Mouse (Mus musculus): ENCODE results near the gene Raf1.

DNA sequence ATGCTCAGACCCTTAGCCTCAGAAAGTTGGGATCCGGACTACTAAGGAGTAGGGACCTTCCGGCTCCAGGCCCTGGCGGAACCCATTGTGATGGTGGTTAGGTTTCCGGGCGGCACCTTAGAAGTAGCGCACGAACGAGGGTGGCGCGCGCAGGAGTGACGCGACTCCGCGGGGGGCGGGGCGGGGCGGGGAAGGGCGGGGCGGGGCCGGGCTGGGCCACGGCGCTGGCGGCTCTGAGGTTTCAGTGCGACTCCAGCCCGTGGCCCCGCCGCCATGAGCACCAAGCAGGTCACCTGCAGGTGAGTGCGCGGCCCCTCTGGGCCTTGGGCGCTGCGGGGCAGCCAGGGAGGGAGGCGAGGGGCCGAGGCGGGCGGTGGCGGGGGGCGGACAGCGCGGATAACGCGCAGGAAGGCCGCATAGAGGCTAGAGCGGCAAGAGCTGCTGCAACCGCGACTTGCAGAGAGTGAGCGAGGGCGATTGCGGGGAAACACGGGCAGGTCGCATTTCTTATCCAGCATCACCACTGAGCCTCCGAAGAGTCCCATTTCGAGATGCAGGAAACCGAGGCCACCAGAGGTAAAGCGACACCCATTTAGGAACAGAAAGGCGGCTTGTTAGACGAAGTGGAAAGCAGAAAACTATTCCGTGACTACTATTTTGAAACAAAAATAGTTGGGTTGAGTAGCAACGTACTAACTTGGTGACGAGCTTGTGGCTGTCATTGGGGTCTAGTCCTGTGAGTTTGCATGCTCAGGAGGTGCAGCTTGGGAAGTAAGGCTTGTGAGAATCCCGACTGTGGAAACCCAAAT is 74.5 kb downstream of the Raf1 start, which contains the start of gene Mkrn2:
- TF ChIP-seq CTCF (IDR thresholded peaks at IDR 0.05; ENCODE audit: insufficient read depth, low read depth, low read length) = no peak
- TF ChIP-seq POLR2A (IDR thresholded peaks at IDR 0.05; ENCODE audit: insufficient read depth, low read depth, low read length) = peak; percentile 57
